Mouse (Mus musculus) forebrain, embryonic 14.5 days (tissue): ENCODE results near the gene Rapgef4. TPM values are rescaled to one million over a fixed set of nuclear protein-coding genes. Genes with fewer than 3 reads are reported as not detected.

Experiments
- ATAC-seq: fragments of 200-750 bp; cut with Nextera tagmentation; 2 replicates; pipeline ENCODE4 v1.8.0; 2017; ENCODE audit warnings: mild to moderate bottlenecking, moderate library complexity
- DNase-seq: peaks from one replicate; pipeline ENCODE4 v3.0.0-alpha.2; 2015; ENCODE audit warnings: low spot score
- H3K27ac ChIP-seq: fragments of 300-500 bp; sonication (generic); 2 replicates; pipeline ENCODE4 v1.5.1; 2014; ENCODE audit warnings: low read depth, mild to moderate bottlenecking, control low read depth, low read length, moderate library complexity
- H3K27me3 ChIP-seq: fragments of 300-500 bp; sonication (generic); replicated peaks from 2 replicates; pipeline ENCODE4 v1.6.1; 2014; ENCODE audit warnings: low read length, control low read depth, mixed read lengths; ENCODE audit not compliant: control insufficient read depth, insufficient read depth
- H3K36me3 ChIP-seq: fragments of 300-500 bp; sonication (generic); 2 replicates; pipeline ENCODE4 v1.6.1; 2014; ENCODE audit warnings: low read length, control low read depth; ENCODE audit not compliant: control insufficient read depth, insufficient read depth
- H3K4me1 ChIP-seq: fragments of 300-500 bp; sonication (generic); 2 replicates; pipeline ENCODE4 v1.6.1; 2014; ENCODE audit warnings: antibody characterized with exemption, low read length, control low read depth; ENCODE audit not compliant: control insufficient read depth, insufficient read depth
- H3K4me2 ChIP-seq: fragments of 300-500 bp; sonication (generic); 2 replicates; pipeline ENCODE4 v1.6.1; 2014; ENCODE audit warnings: mild to moderate bottlenecking, control low read depth, low read length
- H3K4me3 ChIP-seq: fragments of 300-500 bp; sonication (generic); 2 replicates; pipeline ENCODE4 v1.5.1; 2014; ENCODE audit warnings: low read depth, low read length, control low read depth
- H3K9ac ChIP-seq: fragments of 300-500 bp; sonication (generic); 2 replicates; pipeline ENCODE4 v1.6.1; 2014; ENCODE audit warnings: mild to moderate bottlenecking, low read length, control low read depth, moderate library complexity
- H3K9me3 ChIP-seq: fragments of 300-500 bp; sonication (generic); replicated peaks from 2 replicates; pipeline ENCODE4 v1.6.1; 2016; ENCODE audit warnings: low read length, control low read depth, mixed read lengths; ENCODE audit not compliant: control insufficient read depth
- WGBS: fragments of 180-500 bp; shearing (Covaris S2); extraction: QIAGEN DNeasy Blood & Tissue Kit; methylation state at CpG from one replicate; pipeline ENCODE4 v1.1.7; 2014; 5-methylcytosine and 5-hydroxymethylcytosine counted together
- polyA plus RNA-seq: library from polyadenylated mRNA; unstranded; fragments of >200 nt; fragmentation: Nextera tagmentation; extraction: Ambion mirVana; gene quantifications from 2 replicates; pipeline ENCODE4 v1.2.1, GENCODE M21; 2014

Rapgef4 gene
- polyA plus RNA-seq, 1 experiment from 2014 or later, result 6.2 TPM

DNA sequence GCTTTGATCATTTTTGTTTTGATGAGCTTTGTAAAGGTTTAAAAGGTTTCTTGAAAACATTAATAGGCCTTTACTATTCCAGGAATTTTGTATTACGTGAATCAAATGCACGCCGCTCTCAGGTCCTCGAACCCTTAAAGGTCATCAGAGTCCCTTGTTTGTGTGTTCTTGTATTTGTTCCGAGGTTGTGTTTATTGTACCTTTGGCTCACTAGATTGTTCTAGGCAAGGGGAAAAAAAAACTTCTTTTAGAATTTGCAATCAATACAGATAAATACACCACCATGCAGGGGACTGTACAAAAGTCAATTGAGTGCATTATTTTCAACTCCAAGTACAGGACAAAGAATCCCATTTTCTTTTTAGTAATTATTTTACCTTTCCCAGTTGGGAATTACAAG, 175.4 kb downstream of the Rapgef4 start:
- no peak for ATAC-seq

DNA sequence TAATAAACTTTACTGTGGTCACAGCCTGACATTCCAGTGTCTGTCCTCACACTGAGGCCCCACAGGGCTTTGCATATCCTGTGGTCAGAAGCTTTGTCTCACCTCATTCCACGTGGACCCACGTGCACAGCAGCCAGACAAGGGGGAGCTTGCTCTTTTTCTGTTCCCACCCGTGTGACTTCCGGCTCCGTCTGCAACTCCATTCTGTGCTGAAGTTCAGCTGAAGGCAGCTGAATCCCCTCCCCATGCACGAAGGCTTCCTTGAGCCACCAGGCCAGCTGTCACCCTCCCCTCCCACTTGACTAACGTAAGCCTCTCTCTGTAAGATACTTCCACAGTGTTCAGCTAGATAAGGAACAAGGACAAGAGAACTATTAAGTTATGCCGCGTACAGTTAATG, 176.5 kb downstream of the Rapgef4 start:
- ATAC-seq (no peak), DNase-seq (no peak)
- Histone ChIP-seq H3K4me1 (peaks cover 3% of the 10 kb centered on the region; the same call in 1 of the 2 replicates), H3K4me3 (no peak overlapping the region), H3K9ac (no peak overlapping the region), H3K4me2 (no peak overlapping the region), H3K9me3 (no peaks in the 10 kb centered on the region), H3K27me3 (no peaks in the 10 kb centered on the region), H3K27ac (no peak overlapping the region), H3K36me3 (no peaks in the 10 kb centered on the region)
- WGBS, result 33% methylated on average over 9 of the region's 9 CpGs

More for the DNA sequence above, 175.4 kb downstream of the Rapgef4 start:
- Histone ChIP-seq H3K4me1 (peaks cover 3% of the 10 kb centered on the region; the same call in 1 of the 2 replicates), H3K9ac (no peak overlapping the region), H3K4me2 (no peak overlapping the region), H3K27me3 (no peaks in the 10 kb centered on the region), H3K4me3 (no peak overlapping the region), H3K27ac (no peak overlapping the region), H3K36me3 (no peaks in the 10 kb centered on the region), H3K9me3 (no peaks in the 10 kb centered on the region)
- no peak for DNase-seq
- WGBS, result 83% methylated on average over 5 of the region's 5 CpGs

DNA sequence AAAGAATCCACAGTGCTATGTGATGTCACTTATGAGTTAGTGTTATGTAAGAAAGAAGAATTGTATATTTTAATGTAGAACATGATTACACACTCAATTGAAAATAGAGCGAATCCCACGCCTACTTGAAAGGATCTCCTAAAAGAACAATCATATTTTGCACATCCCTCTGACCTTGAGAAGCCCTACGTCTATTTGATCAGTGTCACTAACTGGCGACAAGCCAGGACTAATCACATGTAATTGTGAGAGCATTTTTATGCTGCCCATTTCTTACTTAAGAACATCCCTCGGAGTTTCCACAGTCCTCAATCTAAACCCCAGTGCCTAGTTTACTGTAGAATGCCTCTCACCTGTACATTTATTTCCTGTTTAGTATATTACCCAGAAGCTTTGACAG, 177.0 kb downstream of the Rapgef4 start:
- no peak overlapping the region for H3K9ac ChIP-seq
- H3K4me3 ChIP-seq, result no peak overlapping the region
- H3K27ac ChIP-seq, result no peak overlapping the region
- H3K9me3 ChIP-seq, result no peaks in the 10 kb centered on the region
- 70% methylated on average over 5 of the region's 5 CpGs for WGBS
- no peak for DNase-seq
- no peaks in the 10 kb centered on the region for H3K36me3 ChIP-seq
- no peaks in the 10 kb centered on the region for H3K27me3 ChIP-seq
- H3K4me2 ChIP-seq, result no peak overlapping the region
- ATAC-seq, result no peak
- peaks cover 3% of the 10 kb centered on the region; the same call in 1 of the 2 replicates for H3K4me1 ChIP-seq

- WGBS, result 81% methylated on average over 10 of the region's 10 CpGs
- Histone ChIP-seq H3K4me3 (no peak overlapping the region), H3K4me1 (peaks cover 3% of the 10 kb centered on the region; the same call in 1 of the 2 replicates), H3K27me3 (no peaks in the 10 kb centered on the region), H3K9me3 (no peaks in the 10 kb centered on the region), H3K9ac (no peak overlapping the region), H3K4me2 (no peak overlapping the region), H3K36me3 (no peaks in the 10 kb centered on the region), H3K27ac (no peak overlapping the region)
- DNase-seq, result no peak
- ATAC-seq, result no peak
Observed at GRCm38 (mm10) chr2:72158691-72159225, 177.7 kb downstream of the Rapgef4 start.

DNA sequence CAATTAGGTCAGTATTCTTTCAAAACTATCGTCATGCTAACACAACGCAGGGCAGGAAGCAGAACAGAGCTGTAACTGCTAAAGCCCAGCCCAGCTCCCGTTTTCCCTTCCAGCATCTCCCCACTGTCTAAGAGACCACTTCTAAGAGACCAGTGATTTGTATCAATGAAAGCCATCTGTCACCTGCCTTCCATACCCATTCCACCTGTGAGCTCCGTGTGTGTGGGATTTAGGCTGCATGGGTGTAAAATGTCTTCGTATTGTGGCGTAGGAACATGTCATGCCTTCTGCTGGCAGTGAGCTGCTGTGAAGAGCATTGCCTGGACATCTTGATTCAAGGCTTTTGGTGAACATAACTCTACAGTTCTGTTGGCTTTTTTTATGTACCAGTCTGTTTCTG, 178.2 kb downstream of the Rapgef4 start:
- H3K27ac ChIP-seq, result no peak overlapping the region
- DNase-seq, result no peak
- WGBS, result 84% methylated on average over 6 of the region's 6 CpGs
- H3K9ac ChIP-seq, result no peak overlapping the region
- H3K4me2 ChIP-seq, result no peak overlapping the region
- peaks cover 3% of the 10 kb centered on the region; the same call in 1 of the 2 replicates for H3K4me1 ChIP-seq
- no peak for ATAC-seq
- no peaks in the 10 kb centered on the region for H3K9me3 ChIP-seq
- no peaks in the 10 kb centered on the region for H3K36me3 ChIP-seq
- no peaks in the 10 kb centered on the region for H3K27me3 ChIP-seq
- H3K4me3 ChIP-seq, result no peak overlapping the region

- Histone ChIP-seq H3K4me1 (no peaks in the 10 kb centered on the region), H3K9ac (no peak overlapping the region), H3K9me3 (no peaks in the 10 kb centered on the region), H3K27ac (no peak overlapping the region), H3K27me3 (no peaks in the 10 kb centered on the region), H3K36me3 (no peaks in the 10 kb centered on the region), H3K4me3 (no peak overlapping the region), H3K4me2 (no peak overlapping the region)
- DNase-seq, result no peak
- no peak for ATAC-seq
- 81% methylated on average over 5 of the region's 5 CpGs for WGBS
Observed at GRCm38 (mm10) chr2:72165136-72165854, 184.3 kb downstream of the Rapgef4 start.

DNA sequence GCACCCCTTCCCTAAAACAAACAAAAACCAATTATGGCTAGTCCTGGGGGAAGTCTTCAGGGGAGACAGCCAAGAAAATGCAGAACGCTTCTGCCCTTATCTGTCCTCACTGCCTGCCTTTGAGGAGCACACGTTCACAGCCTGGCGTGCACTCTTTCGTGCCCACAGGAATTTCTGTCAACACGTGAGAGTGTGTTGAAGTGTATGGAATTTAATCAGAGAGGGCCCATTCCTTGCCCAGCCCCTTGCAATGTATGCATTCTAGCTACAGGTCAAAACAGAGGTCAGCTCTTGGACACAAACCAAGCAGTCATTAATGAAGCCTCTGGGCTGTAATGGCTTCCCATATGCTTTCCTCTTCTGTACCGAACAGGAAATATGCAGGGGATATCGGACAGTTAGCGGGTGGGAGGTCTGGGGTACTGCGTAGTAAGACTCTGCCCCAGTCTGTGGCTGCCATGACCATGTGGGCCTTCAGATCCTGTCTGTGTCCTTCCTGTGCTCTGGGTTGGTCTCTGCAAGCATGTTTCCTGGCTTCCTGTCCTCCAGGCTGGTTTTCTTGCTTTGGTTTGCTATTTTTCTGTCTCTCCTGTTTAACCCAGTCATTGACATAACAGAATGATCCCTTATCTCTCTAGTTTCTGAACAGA, 188.5 kb downstream of the Rapgef4 start:
- Histone ChIP-seq H3K36me3 (no peaks in the 10 kb centered on the region), H3K9ac (no peak overlapping the region), H3K27ac (no peak overlapping the region), H3K4me3 (no peak overlapping the region), H3K4me2 (no peak overlapping the region), H3K9me3 (no peaks in the 10 kb centered on the region), H3K27me3 (no peaks in the 10 kb centered on the region), H3K4me1 (no peaks in the 10 kb centered on the region)
- DNase-seq, result no peak
- 71% methylated on average over 9 of the region's 9 CpGs for WGBS
- no peak for ATAC-seq

GRCm38 (mm10) chr2:72170546-72170945, 189.5 kb downstream of the Rapgef4 start:
- Histone ChIP-seq H3K27ac (no peak overlapping the region), H3K27me3 (no peaks in the 10 kb centered on the region), H3K4me1 (no peaks in the 10 kb centered on the region), H3K9ac (no peak overlapping the region), H3K4me3 (no peak overlapping the region), H3K9me3 (no peaks in the 10 kb centered on the region), H3K4me2 (no peak overlapping the region), H3K36me3 (no peaks in the 10 kb centered on the region)
- ATAC-seq (no peak), DNase-seq (no peak)
- 89% methylated on average over 8 of the region's 8 CpGs for WGBS

DNA sequence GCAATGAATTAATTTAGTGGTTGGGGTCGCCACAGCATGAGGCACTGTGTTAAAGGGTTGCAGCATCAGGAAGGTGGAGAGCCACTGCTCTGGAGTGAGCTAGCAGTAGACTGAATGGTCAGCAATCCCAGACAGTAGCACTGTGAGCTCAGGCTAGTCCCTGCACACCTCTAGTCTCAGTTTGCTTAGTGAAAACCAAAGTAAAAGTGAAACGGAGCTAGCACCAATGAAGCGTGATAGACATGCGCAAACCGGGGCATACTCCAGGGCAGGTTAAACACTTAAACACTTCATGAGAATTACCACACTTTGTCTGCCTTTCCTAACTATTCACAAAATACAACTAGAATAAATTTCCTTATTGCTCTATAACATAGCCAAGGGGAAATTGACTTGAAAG, 190.2 kb downstream of the Rapgef4 start:
- H3K36me3 ChIP-seq, result no peaks in the 10 kb centered on the region
- DNase-seq, result no peak
- 0 out of 2 replicates have a peak, but pooled peaks cover 3% of the 10 kb centered on the region for H3K4me1 ChIP-seq
- H3K9ac ChIP-seq, result no peak overlapping the region
- no peak overlapping the region for H3K4me3 ChIP-seq
- no peaks in the 10 kb centered on the region for H3K9me3 ChIP-seq
- H3K27ac ChIP-seq, result no peak overlapping the region
- no peak overlapping the region for H3K4me2 ChIP-seq
- ATAC-seq, result no peak
- H3K27me3 ChIP-seq, result no peaks in the 10 kb centered on the region
- WGBS, result 92% methylated on average over 5 of the region's 5 CpGs
